Mouse (Mus musculus) lung, postnatal 36 days (tissue): ENCODE measurements around the gene Nfe2l3.

ENCODE experiments used
- DNase-seq: peaks from one replicate; pipeline ENCODE4 v3.0.0; 2022; ENCODE audit warnings: mixed read lengths

Gene Nfe2l3

GRCm38 (mm10) chr6:51486731-51487130 is 54.3 kb downstream of the Nfe2l3 start:
- no peak for DNase-seq

- DNase-seq: peak; percentile 27
Measured at GRCm38 (mm10) chr6:51489787-51490186, 57.3 kb downstream of the Nfe2l3 start.

DNA sequence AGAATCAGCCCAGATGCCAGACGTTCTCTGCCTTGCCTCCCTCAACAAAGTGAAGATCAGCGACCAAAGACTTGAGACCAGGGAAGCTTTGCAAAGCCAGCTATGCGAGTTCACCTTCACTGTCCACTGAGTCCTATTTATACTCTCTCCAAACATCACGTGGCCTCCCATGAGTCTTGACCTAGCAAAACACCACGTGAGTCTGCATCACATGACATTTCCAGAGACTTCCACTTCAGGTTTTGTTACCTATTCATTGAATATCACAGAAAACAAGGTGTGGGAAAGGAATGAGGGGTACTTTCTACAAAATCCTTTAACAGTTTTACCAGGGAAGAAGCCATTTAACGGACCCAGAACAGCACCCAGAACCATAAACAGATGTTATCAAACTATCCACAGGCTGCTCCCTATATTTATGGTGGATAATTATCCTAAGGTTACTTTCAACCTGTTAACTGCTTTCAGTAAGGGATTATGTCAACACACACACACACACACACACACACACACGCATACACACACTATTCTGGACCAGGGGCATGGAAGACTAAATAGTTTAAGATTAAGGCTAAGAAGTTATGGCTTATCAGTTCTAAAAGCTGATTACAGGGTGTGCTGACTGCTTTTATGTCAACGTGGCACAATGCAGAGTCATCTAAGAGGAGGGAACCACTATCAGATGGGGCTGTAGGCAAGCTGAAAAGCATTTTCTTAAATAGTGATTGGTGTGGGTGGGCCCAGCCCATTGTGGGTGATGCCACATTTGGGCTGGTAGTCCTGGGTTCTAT is 65.0 kb downstream of the Nfe2l3 start:
- no peak for DNase-seq

GRCm38 (mm10) chr6:51505671-51506070 is 73.2 kb downstream of the Nfe2l3 start:
- DNase-seq: no peak

GRCm38 (mm10) chr6:51507556-51507955 is 75.1 kb downstream of the Nfe2l3 start:
- DNase-seq: no peak
